Mouse (Mus musculus) liver, embryonic 11.5 days (tissue): Measurements from ENCODE around the gene Cdkn2d. TPM values are rescaled to one million over a fixed set of nuclear protein-coding genes. Genes with fewer than 3 reads are reported as not detected.

ENCODE experiments used
- ATAC-seq: fragments of 200-750 bp; cut with Nextera tagmentation; replicated peaks from 2 replicates; pipeline ENCODE4 v1.8.0; 2017; ENCODE audit warnings: moderate number of reproducible peaks, mild to moderate bottlenecking, moderate TSS enrichment, moderate library complexity; ENCODE audit not compliant: low FRiP score
- DNase-seq: peaks from one replicate; pipeline ENCODE4 v3.0.0-alpha.2; 2017; ENCODE audit warnings: low spot score
- H3K27ac ChIP-seq: fragments of 300-500 bp; sonication (generic); 2 replicates; pipeline ENCODE4 v1.5.1; 2014; ENCODE audit warnings: mild to moderate bottlenecking, low read depth, low read length, control low read depth
- H3K27me3 ChIP-seq: fragments of 300-500 bp; sonication (generic); replicated peaks from 2 replicates; pipeline ENCODE4 v1.6.1; 2014; ENCODE audit warnings: low read length, mixed read lengths; ENCODE audit not compliant: control insufficient read depth, insufficient read depth
- H3K36me3 ChIP-seq: fragments of 300-500 bp; sonication (generic); 2 replicates; pipeline ENCODE4 v1.6.1; 2014; ENCODE audit warnings: mild to moderate bottlenecking, low read length, moderate library complexity, mixed read lengths; ENCODE audit not compliant: control insufficient read depth, insufficient read depth
- H3K4me1 ChIP-seq: fragments of 300-500 bp; sonication (generic); replicated peaks from 2 replicates; pipeline ENCODE4 v1.6.1; 2014; ENCODE audit warnings: low read length, mixed read lengths; ENCODE audit not compliant: control insufficient read depth, insufficient read depth
- H3K4me2 ChIP-seq: fragments of 300-500 bp; sonication (generic); 2 replicates; pipeline ENCODE4 v1.6.1; 2014; ENCODE audit warnings: mild to moderate bottlenecking, control low read depth, moderate library complexity
- H3K4me3 ChIP-seq: fragments of 300-500 bp; sonication (generic); 2 replicates; pipeline ENCODE4 v1.5.1; 2014; ENCODE audit warnings: low read depth, low read length, control low read depth
- H3K9ac ChIP-seq: fragments of 300-500 bp; sonication (generic); 2 replicates; pipeline ENCODE4 v1.6.1; 2014; ENCODE audit warnings: low read depth, low read length, control low read depth
- H3K9me3 ChIP-seq: fragments of 300-500 bp; sonication (generic); 2 replicates; pipeline ENCODE4 v1.6.1; 2016; ENCODE audit warnings: low read length, inconsistent platforms, mixed read lengths; ENCODE audit not compliant: control insufficient read depth
- WGBS: fragments of 180-500 bp; shearing (Covaris S2); extraction: QIAGEN DNeasy Blood & Tissue Kit; methylation state at CpG from one replicate; pipeline ENCODE4 v1.1.7; 2014; 5-methylcytosine and 5-hydroxymethylcytosine counted together
- polyA plus RNA-seq: library from polyadenylated mRNA; unstranded; fragments of >200 nt; fragmentation: Nextera tagmentation; extraction: Ambion mirVana; gene quantifications from 2 replicates; pipeline ENCODE4 v1.2.1, GENCODE M21; 2014

Cdkn2d gene
- polyA plus RNA-seq, 1 experiment from 2014 or later, result 48.2 TPM

- Histone ChIP-seq H3K9me3 (no peaks in the 10 kb centered on the region), H3K36me3 (no peaks in the 10 kb centered on the region), H3K4me2 (peak overlapping the region; percentile 99), H3K9ac (peak overlapping the region; percentile 82), H3K27ac (peak overlapping the region; percentile 79), H3K27me3 (no peaks in the 10 kb centered on the region), H3K4me3 (peak overlapping the region; percentile 83), H3K4me1 (peaks cover 30% of the 10 kb centered on the region)
- WGBS, result 4% methylated on average over 6 of the region's 6 CpGs
- ATAC-seq (peak; percentile 72), DNase-seq (no peak)
Observed at GRCm38 (mm10) chr9:21321513-21321835, 30.3 kb upstream of the Cdkn2d start.

GRCm38 (mm10) chr9:21320619-21321512 lies 29.7 kb upstream of the Cdkn2d start, which contains the start of gene Slc44a2:
Slc44a2 (plus strand) TSS chr9:21320698.
- peak within 1 kb of the TSS; percentile 82 for H3K9ac ChIP-seq
- peak within 1 kb of the TSS; percentile 79 for H3K27ac ChIP-seq
- no peaks in the 10 kb centered on the region for H3K27me3 ChIP-seq
- H3K4me2 ChIP-seq, result peak within 1 kb of the TSS; percentile 99
- DNase-seq, result peak; percentile 89
- peak; percentile 92 for ATAC-seq
- peaks cover 30% of the 10 kb centered on the region for H3K4me1 ChIP-seq
- H3K9me3 ChIP-seq, result no peaks in the 10 kb centered on the region
- under 1% methylated on average over 52 of the region's 52 CpGs for WGBS
- no peaks in the 10 kb centered on the region for H3K36me3 ChIP-seq
- peak within 1 kb of the TSS; percentile 83 for H3K4me3 ChIP-seq

GRCm38 (mm10) chr9:21320280-21320618 lies 29.0 kb upstream of the Cdkn2d start:
- ATAC-seq (peak; percentile 27; the same call in 1 of the 2 replicates), DNase-seq (no peak)
- H3K4me1 ChIP-seq, result peaks cover 33% of the 10 kb centered on the region
- H3K27me3 ChIP-seq, result no peaks in the 10 kb centered on the region
- peak overlapping the region; percentile 99 for H3K4me2 ChIP-seq
- H3K4me3 ChIP-seq, result peak overlapping the region; percentile 83
- no peaks in the 10 kb centered on the region for H3K36me3 ChIP-seq
- H3K9me3 ChIP-seq, result no peaks in the 10 kb centered on the region
- H3K9ac ChIP-seq, result peak overlapping the region; percentile 82
- 34% methylated on average over 4 of the region's 4 CpGs for WGBS
- H3K27ac ChIP-seq, result peak overlapping the region; percentile 79; the same call in 1 of the 2 replicates

- WGBS, result 94% methylated on average over 4 of the region's 4 CpGs
Observed at GRCm38 (mm10) chr9:21319503-21319902, 28.3 kb upstream of the Cdkn2d start.

GRCm38 (mm10) chr9:21318792-21319191 lies 27.6 kb upstream of the Cdkn2d start:
- Histone ChIP-seq H3K27ac (no peak overlapping the region), H3K27me3 (no peaks in the 10 kb centered on the region), H3K9me3 (no peaks in the 10 kb centered on the region), H3K36me3 (no peaks in the 10 kb centered on the region), H3K4me2 (no peak overlapping the region), H3K9ac (no peak overlapping the region), H3K4me3 (no peak overlapping the region), H3K4me1 (peaks cover 46% of the 10 kb centered on the region)
- DNase-seq (no peak), ATAC-seq (no peak)
- WGBS, result 73% methylated on average over 6 of the region's 6 CpGs

More at GRCm38 (mm10) chr9:21319503-21319902, 28.3 kb upstream of the Cdkn2d start:
- H3K27ac ChIP-seq, result no peak overlapping the region
- DNase-seq (no peak), ATAC-seq (no peak)
- H3K4me1 ChIP-seq, result peaks cover 39% of the 10 kb centered on the region
- no peaks in the 10 kb centered on the region for H3K9me3 ChIP-seq
- no peak overlapping the region for H3K4me3 ChIP-seq
- no peak overlapping the region for H3K9ac ChIP-seq
- H3K4me2 ChIP-seq, result no peak overlapping the region
- no peaks in the 10 kb centered on the region for H3K27me3 ChIP-seq
- H3K36me3 ChIP-seq, result no peaks in the 10 kb centered on the region

- no peaks in the 10 kb centered on the region for H3K36me3 ChIP-seq
- WGBS, result 70% methylated on average over 7 of the region's 7 CpGs
- no peak overlapping the region for H3K27ac ChIP-seq
- H3K9ac ChIP-seq, result no peak overlapping the region
- DNase-seq (no peak), ATAC-seq (no peak)
- H3K4me2 ChIP-seq, result no peak overlapping the region
- peaks cover 28% of the 10 kb centered on the region for H3K4me1 ChIP-seq
- no peak overlapping the region for H3K4me3 ChIP-seq
- no peaks in the 10 kb centered on the region for H3K9me3 ChIP-seq
- H3K27me3 ChIP-seq, result peaks cover 11% of the 10 kb centered on the region
Observed at GRCm38 (mm10) chr9:21316696-21317095, 25.5 kb upstream of the Cdkn2d start.

- no peak for DNase-seq
- 50% methylated on average over 5 of the region's 5 CpGs for WGBS
- Histone ChIP-seq H3K4me2 (no peak overlapping the region), H3K27ac (no peak overlapping the region), H3K4me1 (peaks cover 22% of the 10 kb centered on the region), H3K4me3 (no peak overlapping the region), H3K36me3 (no peaks in the 10 kb centered on the region), H3K27me3 (peaks cover 15% of the 10 kb centered on the region), H3K9ac (no peak overlapping the region), H3K9me3 (no peaks in the 10 kb centered on the region)
- no peak for ATAC-seq
Observed at GRCm38 (mm10) chr9:21315421-21315820, 24.2 kb upstream of the Cdkn2d start.

- WGBS, result 64% methylated on average over 9 of the region's 9 CpGs
- peak overlapping the region; percentile 71 for H3K27ac ChIP-seq
- H3K4me3 ChIP-seq, result 0 out of 2 replicates have a peak overlapping the region, but pooled peaks have one; percentile 5
- no peaks in the 10 kb centered on the region for H3K9me3 ChIP-seq
- no peaks in the 10 kb centered on the region for H3K36me3 ChIP-seq
- peaks cover 15% of the 10 kb centered on the region for H3K27me3 ChIP-seq
- ATAC-seq, result peak; percentile 84
- DNase-seq, result no peak
- H3K4me2 ChIP-seq, result peak overlapping the region; percentile 40
- no peak overlapping the region for H3K9ac ChIP-seq
- peaks cover 19% of the 10 kb centered on the region for H3K4me1 ChIP-seq
Observed at GRCm38 (mm10) chr9:21314367-21315140, 23.3 kb upstream of the Cdkn2d start.
